Mouse (Mus musculus): ENCODE data around the gene Col28a1. TPM values are rescaled to one million over a fixed set of nuclear protein-coding genes. Genes with fewer than 3 reads are reported as not detected.

The Col28a1 gene
- polyA plus RNA-seq, 1 experiment, result 0.01 TPM

GRCm38 (mm10) chr6:8148916-8149315, 43.5 kb downstream of the Col28a1 start:
- H3K79me2 ChIP-seq (ENCODE audit: control insufficient read depth, insufficient read depth), result no peaks in the 10 kb centered on the region
- no peak overlapping the region for H3ac ChIP-seq (ENCODE audit: control insufficient read depth, insufficient read length, low read depth)
- H3K27me3 ChIP-seq (ENCODE audit: control insufficient read depth, insufficient read depth, insufficient read length), result no peaks in the 10 kb centered on the region
- no peak overlapping the region for H3K4me3 ChIP-seq (ENCODE audit: insufficient read depth, poor library complexity, severe bottlenecking)
- no peaks in the 10 kb centered on the region for H3K79me3 ChIP-seq (ENCODE audit: low read depth)
- no peaks in the 10 kb centered on the region for H3K36me3 ChIP-seq (ENCODE audit: control insufficient read depth, insufficient read depth)
- no peak for TF ChIP-seq CTCF (IDR thresholded peaks at IDR 0.05; ENCODE audit: control insufficient read depth, insufficient read depth, insufficient read length)
- no peak for TF ChIP-seq CEBPB (IDR thresholded peaks at IDR 0.05; ENCODE audit: low read depth)
- no peak for TF ChIP-seq MYOD1 (IDR thresholded peaks at IDR 0.05; ENCODE audit: control insufficient read depth, insufficient read length, low read depth)
- TF ChIP-seq FOSL1 (IDR thresholded peaks at IDR 0.05; ENCODE audit: insufficient read depth, low read length, poor library complexity, severe bottlenecking), result no peak
- TF ChIP-seq MYOG (IDR thresholded peaks at IDR 0.05; ENCODE audit: control insufficient read depth, extremely low read depth, insufficient read length), result no peak
- no peak for TF ChIP-seq MAX (IDR thresholded peaks at IDR 0.05)
- no peak for TF ChIP-seq USF1 (IDR thresholded peaks at IDR 0.05; ENCODE audit: low read depth)

GRCm38 (mm10) chr6:8141881-8142280, 50.5 kb downstream of the Col28a1 start:
- Histone ChIP-seq H3K36me3 (ENCODE audit: control insufficient read depth, insufficient read depth) (no peaks in the 10 kb centered on the region), H3K79me3 (ENCODE audit: low read depth) (no peaks in the 10 kb centered on the region), H3K27me3 (ENCODE audit: control insufficient read depth, insufficient read depth, insufficient read length) (no peaks in the 10 kb centered on the region), H3ac (ENCODE audit: control insufficient read depth, insufficient read length, low read depth) (no peak overlapping the region), H3K4me3 (ENCODE audit: insufficient read depth, poor library complexity, severe bottlenecking) (no peak overlapping the region), H3K79me2 (ENCODE audit: control insufficient read depth, insufficient read depth) (no peaks in the 10 kb centered on the region)
- TF ChIP-seq USF1 (IDR thresholded peaks at IDR 0.05; ENCODE audit: low read depth) (no peak), MAX (IDR thresholded peaks at IDR 0.05) (peak; percentile 29)

- H3K36me3 ChIP-seq (ENCODE audit: control insufficient read depth, insufficient read depth), result no peaks in the 10 kb centered on the region
- H3K4me3 ChIP-seq (ENCODE audit: insufficient read depth, poor library complexity, severe bottlenecking), result no peak overlapping the region
- no peaks in the 10 kb centered on the region for H3K27me3 ChIP-seq (ENCODE audit: control insufficient read depth, insufficient read depth, insufficient read length)
- H3K79me2 ChIP-seq (ENCODE audit: control insufficient read depth, insufficient read depth), result no peaks in the 10 kb centered on the region
- H3K79me3 ChIP-seq (ENCODE audit: low read depth), result no peaks in the 10 kb centered on the region
- no peak for TF ChIP-seq CTCF (IDR thresholded peaks at IDR 0.05; ENCODE audit: control insufficient read depth, insufficient read depth, insufficient read length)
- no peak for TF ChIP-seq MYOD1 (IDR thresholded peaks at IDR 0.05; ENCODE audit: control insufficient read depth, insufficient read length, low read depth)
- no peak for TF ChIP-seq MAX (IDR thresholded peaks at IDR 0.05)
- TF ChIP-seq USF1 (IDR thresholded peaks at IDR 0.05; ENCODE audit: low read depth), result no peak
- TF ChIP-seq FOSL1 (IDR thresholded peaks at IDR 0.05; ENCODE audit: insufficient read depth, low read length, poor library complexity, severe bottlenecking), result no peak
- no peak for TF ChIP-seq CEBPB (IDR thresholded peaks at IDR 0.05; ENCODE audit: low read depth)
- no peak for TF ChIP-seq MYOG (IDR thresholded peaks at IDR 0.05; ENCODE audit: control insufficient read depth, extremely low read depth, insufficient read length)
- no peak overlapping the region for H3ac ChIP-seq (ENCODE audit: control insufficient read depth, insufficient read length, low read depth)
Observed at GRCm38 (mm10) chr6:8130149-8130548, 62.3 kb downstream of the Col28a1 start.

- Histone ChIP-seq H3K79me3 (ENCODE audit: low read depth) (no peaks in the 10 kb centered on the region), H3K4me3 (ENCODE audit: insufficient read depth, poor library complexity, severe bottlenecking) (no peak overlapping the region), H3ac (ENCODE audit: control insufficient read depth, insufficient read length, low read depth) (no peak overlapping the region), H3K79me2 (ENCODE audit: control insufficient read depth, insufficient read depth) (no peaks in the 10 kb centered on the region), H3K36me3 (ENCODE audit: control insufficient read depth, insufficient read depth) (no peaks in the 10 kb centered on the region), H3K27me3 (ENCODE audit: control insufficient read depth, insufficient read depth, insufficient read length) (no peaks in the 10 kb centered on the region)
- no peak for TF ChIP-seq MYOD1 (IDR thresholded peaks at IDR 0.05; ENCODE audit: control insufficient read depth, insufficient read length, low read depth)
- no peak for TF ChIP-seq MAX (IDR thresholded peaks at IDR 0.05)
- no peak for TF ChIP-seq MYOG (IDR thresholded peaks at IDR 0.05; ENCODE audit: control insufficient read depth, extremely low read depth, insufficient read length)
Observed at GRCm38 (mm10) chr6:8128164-8128563, 64.3 kb downstream of the Col28a1 start.

GRCm38 (mm10) chr6:8126545-8126944, 65.9 kb downstream of the Col28a1 start:
- no peak overlapping the region for H3ac ChIP-seq (ENCODE audit: control insufficient read depth, insufficient read length, low read depth)
- no peaks in the 10 kb centered on the region for H3K27me3 ChIP-seq (ENCODE audit: control insufficient read depth, insufficient read depth, insufficient read length)
- no peak overlapping the region for H3K4me3 ChIP-seq (ENCODE audit: insufficient read depth, poor library complexity, severe bottlenecking)
- no peaks in the 10 kb centered on the region for H3K79me3 ChIP-seq (ENCODE audit: low read depth)
- H3K79me2 ChIP-seq (ENCODE audit: control insufficient read depth, insufficient read depth), result no peaks in the 10 kb centered on the region
- H3K36me3 ChIP-seq (ENCODE audit: control insufficient read depth, insufficient read depth), result no peaks in the 10 kb centered on the region
- TF ChIP-seq CEBPB (IDR thresholded peaks at IDR 0.05; ENCODE audit: low read depth), result no peak
- TF ChIP-seq MAX (IDR thresholded peaks at IDR 0.05), result no peak
- TF ChIP-seq FOSL1 (IDR thresholded peaks at IDR 0.05; ENCODE audit: insufficient read depth, low read length, poor library complexity, severe bottlenecking), result no peak
- TF ChIP-seq MYOD1 (IDR thresholded peaks at IDR 0.05; ENCODE audit: control insufficient read depth, insufficient read length, low read depth), result no peak
- TF ChIP-seq USF1 (IDR thresholded peaks at IDR 0.05; ENCODE audit: low read depth), result no peak
- no peak for TF ChIP-seq MYOG (IDR thresholded peaks at IDR 0.05; ENCODE audit: control insufficient read depth, extremely low read depth, insufficient read length)
- no peak for TF ChIP-seq CTCF (IDR thresholded peaks at IDR 0.05; ENCODE audit: control insufficient read depth, insufficient read depth, insufficient read length)

GRCm38 (mm10) chr6:8119116-8119515, 73.3 kb downstream of the Col28a1 start:
- H3K27me3 ChIP-seq (ENCODE audit: control insufficient read depth, insufficient read depth, insufficient read length), result no peaks in the 10 kb centered on the region
- no peak overlapping the region for H3ac ChIP-seq (ENCODE audit: control insufficient read depth, insufficient read length, low read depth)
- H3K79me2 ChIP-seq (ENCODE audit: control insufficient read depth, insufficient read depth), result no peaks in the 10 kb centered on the region
- TF ChIP-seq CTCF (IDR thresholded peaks at IDR 0.05; ENCODE audit: control insufficient read depth, insufficient read depth, insufficient read length) (no peak), USF1 (IDR thresholded peaks at IDR 0.05; ENCODE audit: low read depth) (no peak), MAX (IDR thresholded peaks at IDR 0.05) (no peak)
- no peaks in the 10 kb centered on the region for H3K79me3 ChIP-seq (ENCODE audit: low read depth)
- H3K4me3 ChIP-seq (ENCODE audit: insufficient read depth, poor library complexity, severe bottlenecking), result no peak overlapping the region
- no peaks in the 10 kb centered on the region for H3K36me3 ChIP-seq (ENCODE audit: control insufficient read depth, insufficient read depth)
